Mouse (Mus musculus): ENCODE results near the gene Ubac2.

Gene Ubac2

DNA sequence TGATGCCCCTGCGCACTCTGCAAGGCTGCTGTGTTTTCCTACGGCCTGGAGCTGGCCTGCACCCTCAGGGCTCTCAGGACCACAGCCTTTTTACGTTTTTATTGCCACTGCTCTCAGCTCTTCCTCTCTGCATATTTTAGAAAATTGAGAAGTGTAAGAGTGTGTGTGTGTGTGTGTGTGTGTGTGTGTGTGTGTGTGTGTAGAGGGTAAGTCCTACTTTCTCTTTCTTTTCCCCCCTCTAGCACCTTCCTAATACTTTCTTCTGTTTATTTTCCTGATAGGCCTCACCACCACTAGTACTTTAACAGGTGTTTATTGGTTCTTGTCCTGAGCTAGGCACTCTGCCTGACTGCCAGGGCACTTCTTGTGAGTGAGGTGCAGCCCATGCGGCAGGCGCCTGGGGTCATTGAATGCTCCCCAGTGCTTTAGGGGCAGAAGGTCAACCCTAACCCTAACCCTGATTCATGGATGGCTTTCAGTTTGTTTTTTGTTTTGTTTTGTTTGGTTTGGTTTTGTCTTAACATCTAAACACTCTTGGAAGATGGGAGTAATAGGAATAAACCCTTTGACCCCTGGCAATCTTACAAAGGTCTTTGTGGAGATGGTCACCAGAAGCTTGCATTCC lies 16.2 kb downstream of the Ubac2 start:
- in situ Hi-C loops (cut with MboI, MseI), result no loop called here

DNA sequence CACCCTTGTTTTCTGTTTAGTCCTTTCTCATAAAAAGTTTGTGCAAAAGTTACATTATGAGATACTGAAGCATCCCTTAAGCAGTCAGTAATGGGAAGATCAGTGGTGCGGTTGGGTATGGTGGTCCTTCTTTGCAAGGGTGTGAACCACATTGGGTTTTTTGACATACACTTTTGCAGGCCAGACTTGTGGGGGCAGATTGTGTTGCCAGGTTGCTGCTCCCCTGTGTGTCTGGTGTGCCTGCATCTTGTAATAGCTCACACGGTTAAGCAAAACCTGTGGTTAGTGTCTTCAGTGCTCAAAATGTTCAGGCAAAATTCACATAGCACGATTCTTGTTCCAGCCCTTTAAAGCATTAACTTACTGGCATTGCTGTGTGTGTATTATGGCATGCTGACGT lies 16.9 kb downstream of the Ubac2 start:
- in situ Hi-C loops (cut with MboI, MseI), result no loop called here

DNA sequence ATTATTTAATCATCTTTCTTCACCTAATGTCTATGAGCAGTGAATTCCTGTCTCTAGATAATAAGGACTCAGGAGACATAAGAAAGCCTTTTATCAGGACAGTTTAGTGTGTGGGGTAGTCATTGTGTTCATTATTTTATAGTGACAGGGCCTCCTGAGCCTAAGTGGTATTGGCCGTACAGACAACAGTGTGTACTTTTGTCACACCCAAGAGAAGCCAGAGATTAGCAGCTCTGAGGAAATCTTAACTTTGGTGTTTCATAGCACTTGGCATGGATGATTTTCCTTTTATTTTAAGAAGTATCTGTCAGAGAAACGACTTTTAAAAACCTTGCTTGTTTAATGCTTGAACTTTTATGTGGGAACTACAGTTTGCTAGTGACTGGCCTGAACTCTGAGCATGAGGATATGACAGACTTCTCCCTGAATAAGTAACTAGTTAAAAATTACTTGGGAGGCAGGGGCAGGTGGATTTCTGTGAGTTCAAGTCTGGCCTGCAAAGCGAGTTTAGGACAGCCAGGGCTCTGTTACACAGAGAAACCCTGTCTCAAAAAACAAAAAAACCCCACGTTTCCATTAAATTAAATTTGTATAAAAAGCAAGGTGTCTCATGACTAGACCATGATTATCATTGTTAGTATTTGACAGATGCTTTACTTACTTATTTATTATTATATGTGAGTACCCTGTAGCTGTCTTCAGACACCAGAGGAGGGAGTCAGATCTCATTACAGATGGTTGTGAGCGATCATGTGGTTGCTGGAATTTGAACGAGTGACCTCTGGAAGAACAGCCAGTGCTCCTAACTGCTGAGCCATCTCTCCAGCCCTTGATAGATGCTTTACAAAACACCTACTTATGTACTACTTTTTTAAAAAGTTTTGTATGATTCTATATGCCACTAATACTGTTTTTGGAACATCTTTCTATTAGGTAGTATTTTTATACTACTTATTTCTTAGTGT lies 18.0 kb downstream of the Ubac2 start:
- in situ Hi-C loops (cut with MboI, MseI), result no loop called here

DNA sequence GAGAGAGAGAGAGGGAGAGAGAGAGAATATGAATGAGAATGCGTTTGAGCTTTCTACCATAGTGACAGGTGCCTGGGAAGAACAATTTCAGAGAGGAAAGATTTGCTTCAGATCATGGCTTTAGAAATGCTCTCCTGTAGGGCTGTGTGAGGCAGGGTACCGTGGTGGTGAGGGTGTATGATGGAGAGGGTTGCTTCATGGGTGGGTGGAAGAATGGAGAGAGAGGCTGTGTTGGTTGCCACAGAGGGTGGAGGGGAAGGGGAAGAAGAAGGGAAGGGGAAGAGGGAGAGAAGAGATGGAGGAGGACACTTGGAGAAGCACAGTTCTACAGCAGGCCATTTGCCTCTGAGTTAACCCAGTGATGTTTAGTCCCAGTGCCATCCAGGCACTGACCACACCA lies 19.4 kb downstream of the Ubac2 start:
- in situ Hi-C loops (cut with MboI, MseI), result no loop called here

DNA sequence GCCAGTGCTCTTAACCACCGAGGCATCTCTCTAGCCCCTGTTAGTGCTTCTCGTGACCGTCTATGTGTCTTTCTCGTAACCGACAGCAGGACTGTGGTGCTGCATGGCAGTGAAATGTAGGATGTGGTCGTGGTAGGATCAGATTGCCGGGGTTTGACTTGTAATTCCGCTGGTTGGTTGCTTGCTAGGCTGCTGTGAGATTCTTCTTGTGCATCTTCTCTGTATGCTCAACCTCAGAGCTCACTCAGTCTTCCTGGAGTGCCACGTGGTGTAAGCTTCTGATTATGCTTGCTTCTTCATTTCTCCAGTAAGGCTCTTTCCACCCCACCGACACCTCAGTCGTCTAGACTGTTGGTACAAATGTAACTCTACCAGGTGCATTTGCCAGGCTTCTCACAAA lies 20.1 kb downstream of the Ubac2 start:
- in situ Hi-C loops (cut with MboI, MseI), result no loop called here

DNA sequence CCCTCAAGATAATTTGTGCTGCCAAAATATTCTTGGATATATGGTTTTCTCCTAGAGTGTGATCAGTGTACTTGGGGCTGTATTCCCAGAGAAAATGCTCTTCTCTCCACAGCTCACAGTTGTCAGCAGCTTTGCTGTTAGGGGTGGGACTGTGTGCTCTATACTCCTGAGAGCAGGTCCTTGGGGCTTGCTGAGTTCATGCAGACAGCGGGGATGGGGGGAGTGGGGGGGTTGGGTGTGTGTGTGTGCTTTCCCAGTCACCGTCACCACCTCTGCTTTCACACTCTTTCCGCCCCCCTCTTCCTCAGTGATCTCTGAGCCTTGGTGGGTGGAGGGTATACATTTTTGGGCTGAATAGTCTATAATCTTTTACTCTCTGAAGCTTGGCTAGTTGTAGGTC lies 20.7 kb downstream of the Ubac2 start:
- in situ Hi-C loops (cut with MboI, MseI), result no loop called here

DNA sequence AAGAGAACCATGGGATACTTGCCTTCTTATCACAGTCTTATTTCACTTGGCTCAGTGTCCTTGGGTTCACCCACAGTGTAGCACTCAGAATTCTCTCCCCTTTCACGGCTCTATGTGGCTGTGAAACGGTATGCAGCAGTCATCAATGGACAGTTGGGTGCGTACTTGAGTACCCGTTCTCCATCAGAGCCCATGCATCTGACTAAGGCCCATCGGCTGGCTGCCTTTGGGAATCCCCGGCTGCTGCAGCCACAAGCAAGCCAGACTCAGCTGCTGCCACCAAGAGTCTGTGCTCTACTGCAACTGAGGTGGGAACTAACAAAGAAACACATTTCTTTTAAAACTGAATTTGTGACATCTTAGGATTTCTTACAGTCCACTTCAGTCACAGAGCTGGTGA lies 23.1 kb downstream of the Ubac2 start:
- in situ Hi-C loops (cut with MboI, MseI), result no loop called here

DNA sequence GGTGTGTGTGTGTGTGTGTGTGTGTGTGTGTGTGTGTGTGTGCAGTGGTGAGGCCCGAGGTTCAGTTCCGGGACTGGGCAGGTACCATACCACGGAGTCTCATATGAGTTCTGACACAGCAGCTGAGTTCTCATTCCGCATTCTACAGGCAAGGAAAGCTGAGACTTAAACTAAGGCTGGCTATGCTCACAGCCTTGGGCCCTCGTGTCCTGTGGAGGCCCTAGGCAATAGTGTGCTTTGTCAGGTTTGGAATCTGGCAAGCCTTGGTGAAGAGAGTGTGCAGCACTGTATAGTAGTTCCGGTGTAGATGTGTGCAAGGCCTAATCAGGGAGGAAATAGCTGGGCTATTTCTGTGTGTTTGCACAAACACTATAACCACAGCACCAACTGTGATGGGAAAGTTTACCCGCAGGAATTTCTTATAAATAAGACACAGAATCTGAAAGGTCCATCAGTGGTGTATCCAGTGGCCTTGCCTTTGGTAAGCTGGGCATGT lies 25.0 kb downstream of the Ubac2 start:
- in situ Hi-C loops (cut with MboI, MseI), result no loop called here

DNA sequence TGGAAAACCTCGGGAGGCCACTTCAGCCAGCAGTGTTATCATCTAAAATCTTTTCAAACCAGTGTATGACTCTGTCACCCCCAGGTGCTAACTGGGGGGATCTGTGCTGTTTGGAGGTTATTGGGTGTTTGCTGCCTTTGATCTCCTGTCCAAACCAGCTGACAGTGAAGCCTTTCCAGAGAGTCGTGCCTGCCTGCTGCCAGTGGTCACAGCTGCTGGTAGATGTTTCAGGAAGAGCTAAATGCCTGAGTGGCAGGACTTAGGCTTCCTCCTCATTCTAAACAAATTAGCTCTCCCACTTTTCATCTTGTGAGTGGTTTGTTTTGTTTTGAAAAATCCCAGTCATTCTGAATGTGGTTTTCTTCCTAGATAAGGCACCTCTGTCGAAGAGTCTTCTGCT lies 26.3 kb downstream of the Ubac2 start:
- in situ Hi-C loops (cut with MboI, MseI), result loop anchor here (5.0 kb wide), 1 partner anchor 37 kb away; no protein-coding TSS in a partner anchor

DNA sequence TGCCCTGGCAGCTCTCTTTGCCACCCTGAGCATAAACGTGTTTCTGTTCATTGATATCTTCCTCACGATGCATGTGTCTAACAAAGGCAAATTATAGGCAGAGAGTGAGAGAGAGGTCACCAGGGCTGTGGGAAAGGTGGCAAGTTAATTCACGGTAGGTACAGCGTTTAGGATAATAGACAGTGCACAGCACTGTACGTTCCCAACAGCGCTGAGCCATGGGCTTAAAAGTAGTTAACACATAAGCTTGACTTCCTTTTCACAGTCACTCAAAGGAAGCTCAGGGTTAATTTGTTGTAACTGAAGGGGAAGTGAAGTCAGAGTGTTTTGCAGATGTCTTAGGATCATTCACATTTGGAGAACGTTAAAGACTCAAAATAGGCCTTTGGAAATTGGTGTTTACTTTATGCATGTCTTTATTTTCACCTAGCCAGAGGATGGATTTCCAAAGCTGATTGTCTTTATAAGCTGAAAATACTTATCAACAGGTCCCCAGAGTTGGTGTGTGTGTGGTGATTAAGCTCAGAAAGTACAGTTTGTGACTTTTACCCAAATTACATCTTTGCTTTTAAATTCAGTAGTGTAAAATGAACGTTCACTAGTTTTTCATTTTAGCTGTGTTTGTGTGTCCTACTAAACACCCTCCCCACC lies 28.0 kb downstream of the Ubac2 start:
- in situ Hi-C loops (cut with MboI, MseI), result loop anchor here (5.0 kb wide), 1 partner anchor 39 kb away; no protein-coding TSS in a partner anchor

DNA sequence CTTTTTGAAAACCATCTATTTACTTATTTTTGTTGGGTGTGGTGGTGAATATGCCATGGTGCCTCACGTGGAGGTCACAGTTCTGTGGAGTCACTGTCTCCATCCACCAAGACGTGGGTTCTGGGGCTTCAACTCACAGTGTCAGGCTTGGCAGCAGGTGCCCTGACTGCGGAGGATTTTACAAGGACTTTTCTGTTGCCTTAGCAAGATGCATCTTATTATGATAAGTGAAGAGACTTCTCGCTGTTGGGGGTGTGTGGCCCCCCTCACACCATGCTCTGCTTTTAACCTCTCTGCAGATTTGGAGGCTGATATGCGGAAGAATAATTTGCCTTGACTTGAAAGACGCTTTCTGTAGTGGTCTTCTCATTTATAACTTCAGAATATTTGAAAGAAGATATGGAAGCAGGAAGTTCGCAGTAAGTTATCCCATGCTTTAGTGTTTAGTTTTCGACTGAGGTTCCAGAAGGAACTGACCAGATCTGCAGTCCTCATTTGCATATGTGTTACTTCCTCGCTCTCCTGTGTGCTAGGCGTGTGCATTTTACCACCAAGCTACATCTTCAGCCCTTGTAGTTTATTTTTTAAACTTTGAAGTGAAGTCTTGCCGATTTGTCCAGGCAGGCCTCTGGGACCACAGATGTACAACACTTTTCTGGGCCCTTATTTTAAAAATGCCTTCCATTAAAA lies 28.7 kb downstream of the Ubac2 start:
- in situ Hi-C loops (cut with MboI, MseI), result loop anchor here (5.0 kb wide), 1 partner anchor 40 kb away; no protein-coding TSS in a partner anchor

DNA sequence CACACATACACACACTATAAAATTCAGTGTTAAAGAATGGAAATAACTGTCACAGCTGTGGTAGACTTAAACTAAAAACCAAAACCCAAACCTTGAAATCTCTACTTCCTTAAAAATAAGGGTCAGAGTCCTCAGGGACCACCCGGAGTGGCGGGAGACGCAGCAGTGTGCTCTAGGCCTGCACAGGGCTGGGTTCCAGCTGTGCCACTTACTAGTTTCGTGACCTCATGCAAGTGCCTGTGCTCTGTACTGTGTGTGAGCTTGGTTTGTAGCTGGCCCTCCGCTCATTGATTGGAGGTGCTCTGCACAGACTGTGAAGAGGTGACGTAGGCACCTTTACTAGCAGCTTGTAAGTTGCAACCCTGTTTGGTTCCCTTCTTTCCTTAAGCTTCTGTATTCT lies 31.4 kb downstream of the Ubac2 start:
- in situ Hi-C loops (cut with MboI, MseI), result loop anchor here (5.0 kb wide), 1 partner anchor 43 kb away; no protein-coding TSS in a partner anchor

DNA sequence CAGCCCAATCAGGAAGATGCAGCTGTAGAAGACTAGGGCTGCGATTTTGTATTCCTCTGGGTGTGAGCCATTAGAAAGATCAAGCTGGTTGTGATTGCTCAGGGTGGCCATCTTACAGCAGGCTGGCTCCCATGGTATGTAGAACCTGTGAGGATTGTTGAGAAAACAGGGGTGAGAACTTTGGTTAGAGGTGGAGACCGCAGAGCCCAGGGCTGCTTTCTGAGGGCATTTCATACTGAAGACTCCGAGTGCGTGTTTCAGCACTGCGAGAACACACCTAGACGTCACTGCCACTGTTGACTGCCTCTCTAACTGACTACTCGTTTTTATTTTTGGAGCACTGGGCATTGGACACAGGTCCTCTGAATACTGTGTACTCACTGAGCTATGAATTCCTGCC lies 34.1 kb downstream of the Ubac2 start:
- in situ Hi-C loops (cut with MboI, MseI), result no loop called here

DNA sequence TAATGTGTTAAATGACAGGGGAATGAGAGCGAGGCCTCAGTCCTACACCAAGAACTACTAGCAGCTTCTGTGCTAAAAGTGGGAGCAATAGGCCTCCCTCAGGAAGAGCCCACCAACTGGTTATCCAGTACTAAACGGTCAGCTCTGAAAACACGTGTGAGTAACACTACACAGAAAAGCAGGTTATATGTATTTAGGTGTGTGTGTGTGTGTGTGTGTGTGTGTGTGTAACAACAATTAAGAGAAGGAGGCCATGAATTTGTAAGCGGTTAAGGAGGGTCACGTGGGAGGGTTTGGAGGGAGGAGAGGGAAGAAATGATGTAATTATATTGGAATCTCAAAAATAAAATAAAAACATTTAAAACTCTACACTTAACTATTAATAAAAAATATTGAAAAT lies 36.7 kb downstream of the Ubac2 start:
- in situ Hi-C loops (cut with MboI, MseI), result no loop called here

DNA sequence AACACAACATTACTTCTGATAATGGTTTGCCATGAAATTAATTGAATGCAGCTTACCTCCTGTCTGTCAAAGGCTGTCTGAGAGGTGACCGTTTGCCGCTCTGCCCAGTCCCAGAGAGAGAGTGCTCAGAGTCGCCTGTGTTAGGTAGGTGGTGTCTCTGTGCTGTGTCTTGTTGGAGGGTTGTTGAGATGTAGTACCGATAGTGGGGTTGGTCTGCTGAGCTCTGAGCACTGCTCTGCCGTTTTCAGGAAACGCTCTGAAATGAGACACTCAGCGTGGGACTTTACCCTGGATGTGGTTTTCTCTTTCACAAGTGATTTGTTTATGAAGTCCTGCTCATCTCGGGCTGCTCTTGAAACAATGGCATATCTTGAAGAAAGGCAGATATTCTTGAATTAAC lies 37.2 kb downstream of the Ubac2 start, which contains the start of gene Gpr18:
TSS of gene Gpr18 (minus strand) at position 161 of the 400 bp plus-strand sequence.
- in situ Hi-C loops (cut with MboI, MseI), result no loop called here

DNA sequence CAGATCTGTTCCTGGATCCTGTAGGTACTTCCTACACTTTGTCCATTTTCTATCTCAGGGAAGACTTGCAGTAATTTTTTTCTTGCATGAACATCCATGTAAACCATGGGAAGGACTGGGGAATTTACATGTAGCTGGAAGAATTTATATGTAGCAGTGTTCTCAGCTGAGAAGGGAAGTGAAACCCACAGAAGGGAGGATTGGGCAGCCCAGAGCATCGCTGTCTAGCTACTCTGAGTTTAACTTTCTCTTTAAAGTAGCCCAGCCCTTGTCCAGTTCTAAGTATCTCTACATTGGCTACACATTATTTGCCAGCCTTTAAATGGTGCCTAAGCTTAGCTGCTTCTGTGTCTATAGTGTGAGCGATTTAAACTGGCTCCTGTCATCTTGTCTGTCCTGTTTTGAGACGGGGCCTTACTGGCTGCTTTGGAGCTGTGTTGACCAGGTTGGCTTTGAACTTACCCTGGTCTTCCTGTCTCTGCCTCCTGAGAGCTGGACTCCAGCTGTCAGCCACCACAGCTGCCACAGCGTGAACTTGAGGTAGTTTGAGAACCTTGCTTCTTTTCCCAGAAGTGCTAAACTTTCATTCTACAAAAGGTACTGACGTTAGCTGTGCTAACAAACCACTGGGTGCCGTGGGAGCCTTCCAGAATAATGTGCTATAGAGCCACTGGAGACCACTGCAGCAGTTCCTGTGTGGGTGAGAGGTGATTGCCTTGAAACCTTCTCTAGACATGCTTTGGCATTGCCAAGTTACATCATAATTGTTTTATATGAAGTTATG lies 38.1 kb downstream of the Ubac2 start:
- in situ Hi-C loops (cut with MboI, MseI), result no loop called here

DNA sequence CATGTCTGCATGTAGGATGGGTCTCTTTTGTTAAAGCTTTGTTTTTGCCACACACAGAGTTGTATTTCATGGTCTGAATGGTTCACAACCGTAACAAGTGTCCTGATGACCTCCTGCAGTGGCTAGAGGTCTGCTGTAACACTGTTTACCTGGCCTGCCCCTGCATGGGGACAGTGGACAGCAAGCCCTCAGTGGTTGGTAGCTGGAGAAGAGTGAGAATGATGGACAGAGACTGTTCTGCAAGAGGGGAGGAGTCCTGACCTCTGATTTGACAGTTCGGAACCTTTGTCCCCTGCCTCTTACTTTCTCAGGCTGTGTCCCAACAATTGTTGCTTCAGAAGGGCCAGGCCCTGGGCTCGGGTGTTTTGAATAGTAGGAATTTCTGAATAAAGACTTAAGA lies 39.8 kb downstream of the Ubac2 start:
- in situ Hi-C loops (cut with MboI, MseI), result no loop called here

DNA sequence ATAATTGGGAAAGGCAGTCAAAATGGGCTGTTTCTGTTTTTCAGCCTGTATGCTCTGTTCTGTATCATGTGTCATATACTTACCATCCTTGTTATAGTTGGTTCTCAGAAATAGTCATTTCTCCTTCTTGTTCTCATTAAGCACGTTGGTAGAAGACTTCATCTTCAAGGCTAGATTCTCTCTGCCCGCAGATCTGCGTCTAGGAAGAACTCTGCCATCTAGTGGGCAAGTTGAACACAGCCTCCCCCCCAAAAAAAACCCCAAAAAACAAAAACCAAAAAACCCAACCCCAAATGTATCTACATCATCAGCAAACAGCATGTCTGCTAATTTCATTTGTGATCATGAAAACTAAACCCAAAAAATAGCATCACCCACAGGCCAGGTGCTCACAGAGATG lies 41.3 kb downstream of the Ubac2 start:
- in situ Hi-C loops (cut with MboI, MseI), result no loop called here

DNA sequence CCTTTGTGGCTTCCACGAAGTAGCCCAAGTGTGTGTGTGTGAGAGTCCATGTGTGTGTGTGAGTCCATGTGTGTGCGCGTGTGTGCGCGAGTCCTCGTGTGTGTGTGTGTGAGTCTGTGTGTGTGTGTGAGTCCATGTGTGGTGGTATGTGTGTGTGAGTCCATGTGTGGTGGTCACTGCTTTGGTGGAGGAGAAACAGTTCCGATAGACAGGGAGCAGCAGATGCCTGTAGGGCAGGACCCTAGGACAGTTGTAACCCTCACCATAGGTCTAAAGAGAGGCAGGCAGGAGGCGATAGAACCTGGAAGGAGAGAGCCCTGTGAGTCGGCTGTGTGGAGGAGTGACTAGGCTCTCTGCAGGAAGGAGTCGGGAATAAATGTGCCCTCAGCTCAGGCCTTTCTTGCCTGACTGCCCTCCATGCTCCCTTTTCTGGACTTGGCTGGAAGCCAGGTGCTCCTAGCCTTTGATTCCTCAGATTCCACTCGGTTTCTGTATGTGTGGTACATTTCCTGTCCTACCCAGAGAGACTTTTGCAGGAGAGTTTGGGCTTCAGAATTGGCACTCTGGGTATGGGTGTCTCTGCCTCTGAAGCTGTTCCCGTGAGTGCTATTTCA lies 42.2 kb downstream of the Ubac2 start:
- in situ Hi-C loops (cut with MboI, MseI), result no loop called here

DNA sequence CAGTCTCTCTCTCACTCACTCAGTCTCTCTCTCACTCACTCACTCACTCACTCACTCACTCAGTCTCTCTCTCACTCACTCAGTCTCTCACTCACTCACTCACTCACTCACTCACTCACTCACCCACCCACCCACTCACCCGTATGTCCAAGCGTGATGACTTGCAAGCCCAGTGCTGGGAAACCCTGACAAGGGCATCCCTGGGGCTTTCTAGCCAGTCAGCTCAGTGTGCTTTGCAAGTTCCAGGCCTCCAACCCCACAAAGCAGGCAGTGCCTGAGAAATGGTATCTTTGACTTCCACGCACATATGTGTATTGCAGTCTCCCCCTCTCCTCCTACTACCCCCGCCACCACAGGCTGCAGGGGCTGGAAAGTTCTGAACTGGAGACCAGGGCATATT lies 43.6 kb downstream of the Ubac2 start:
- in situ Hi-C loops (cut with MboI, MseI), result no loop called here
